Mouse (Mus musculus): ENCODE measurements around the gene Gm16253. TPM values are rescaled to one million over a fixed set of nuclear protein-coding genes. Genes with fewer than 3 reads are reported as not detected.

Gene Gm16253
- 1.1 and 2.1 TPM in 2 replicates for polyA plus RNA-seq (2015; fragmentation: Nextera tagmentation; extraction: Ambion mirVana)

DNA sequence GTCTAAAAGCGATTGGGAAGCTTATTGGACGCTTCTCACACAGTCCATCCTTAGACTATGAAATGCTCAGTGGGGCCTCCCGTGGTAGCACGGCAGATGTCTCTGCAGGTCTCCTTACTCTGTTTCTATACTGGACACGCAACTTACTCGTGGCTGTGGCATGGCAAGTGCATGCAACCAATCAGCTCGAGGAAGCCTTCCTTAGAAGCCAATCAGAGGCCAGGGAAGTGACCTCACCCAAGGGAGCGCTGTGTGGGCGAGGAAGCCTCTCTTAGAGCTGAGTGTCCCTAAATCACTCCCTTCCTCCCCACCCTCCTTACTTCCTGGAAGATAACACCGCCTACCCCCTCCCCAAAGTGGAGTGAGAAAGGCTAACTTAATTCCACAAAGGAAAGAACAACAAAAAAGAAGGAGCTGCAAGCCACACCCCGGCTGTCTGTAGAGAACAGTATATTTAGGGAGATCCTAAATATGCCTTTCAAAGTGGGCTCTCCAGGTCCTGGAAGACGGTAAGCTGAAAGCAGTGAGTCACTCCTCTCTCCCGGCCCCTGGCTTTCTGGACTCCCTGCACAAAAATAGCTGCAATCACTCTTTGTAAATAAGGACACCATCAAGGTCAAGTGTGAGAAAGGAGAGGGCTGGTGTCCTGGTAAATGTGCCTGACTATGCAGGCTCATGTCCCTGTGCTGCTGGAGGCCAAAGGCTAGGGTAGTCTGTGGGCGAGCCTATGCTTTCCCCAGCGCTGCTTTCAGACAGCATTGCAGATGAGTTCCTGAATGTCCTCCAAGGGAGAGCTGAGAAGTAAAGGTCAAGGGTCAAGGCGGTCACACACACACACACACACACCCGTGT, at the start of gene Gm16253:
TSS of gene Gm16253 (plus strand) at position 295 of the 852 bp plus-strand sequence.
- ATAC-seq (replicated peaks), result peak; percentile 87
- H3K27me3 ChIP-seq (replicated peaks), result no peaks in the 10 kb centered on the region
- H3K9ac ChIP-seq, result no peak within 1 kb of the TSS
- H3K4me2 ChIP-seq, result peak within 1 kb of the TSS; percentile 29
- WGBS, result 29% methylated on average over 17 of the region's 17 CpGs
- peak within 1 kb of the TSS; percentile 53 for H3K27ac ChIP-seq
- H3K9me3 ChIP-seq, result no peaks in the 10 kb centered on the region
- no peaks in the 10 kb centered on the region for H3K36me3 ChIP-seq (replicated peaks)
- peaks cover 21% of the 10 kb centered on the region for H3K4me1 ChIP-seq
- H3K4me3 ChIP-seq, result peak within 1 kb of the TSS; percentile 4

DNA sequence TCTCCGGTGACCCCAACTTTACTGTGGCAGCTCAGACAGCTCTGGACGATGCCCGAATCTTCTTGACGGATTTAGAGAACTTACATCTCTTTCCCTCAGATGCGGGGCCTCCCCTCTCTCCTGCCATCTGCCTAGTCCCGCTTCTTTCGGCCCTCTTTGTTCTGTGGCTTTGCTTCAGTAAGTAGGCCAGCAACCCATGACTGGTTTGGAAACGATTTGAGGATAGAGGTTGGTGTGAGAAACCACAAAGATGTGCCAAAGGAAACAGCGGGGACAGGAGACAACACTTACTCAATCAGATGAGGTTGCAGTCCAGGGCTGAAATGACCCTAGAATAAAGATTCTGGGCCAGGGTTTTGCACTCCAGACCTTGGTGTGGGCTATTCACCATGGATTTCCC, 48.3 kb upstream of the Gm16253 start:
- no peak overlapping the region for H3K27ac ChIP-seq
- no peaks in the 10 kb centered on the region for H3K36me3 ChIP-seq (replicated peaks)
- 35% methylated on average over 9 of the region's 9 CpGs for WGBS
- H3K9me3 ChIP-seq, result no peaks in the 10 kb centered on the region
- no peak overlapping the region for H3K9ac ChIP-seq
- H3K27me3 ChIP-seq (replicated peaks), result peaks cover 30% of the 10 kb centered on the region
- H3K4me2 ChIP-seq, result 0 out of 2 replicates have a peak overlapping the region, but pooled peaks have one; percentile 7
- H3K4me1 ChIP-seq, result peaks cover 12% of the 10 kb centered on the region
- no peak overlapping the region for H3K4me3 ChIP-seq
- no peak for ATAC-seq (replicated peaks)

DNA sequence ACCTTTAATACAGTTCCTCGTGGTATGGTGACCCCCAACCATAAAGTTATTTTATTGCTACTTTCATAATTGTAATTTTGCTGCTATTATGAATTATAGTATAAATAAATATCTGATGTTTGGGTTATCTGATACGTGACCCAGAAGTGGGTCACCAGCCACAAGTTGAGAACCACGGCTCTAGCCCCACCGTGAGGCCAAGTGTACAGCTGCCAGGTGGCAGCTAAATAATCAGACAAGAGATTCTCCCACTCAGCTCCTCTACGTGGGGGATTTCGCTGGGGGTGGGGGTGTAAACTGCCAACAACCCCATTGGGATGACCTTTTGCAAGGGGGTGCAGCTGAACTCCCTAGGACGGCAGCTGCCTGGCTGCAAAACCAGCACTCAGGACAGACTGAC, 44.7 kb upstream of the Gm16253 start:
- H3K4me2 ChIP-seq, result no peak overlapping the region
- H3K4me1 ChIP-seq, result peaks cover 7% of the 10 kb centered on the region
- H3K27me3 ChIP-seq (replicated peaks), result peaks cover 19% of the 10 kb centered on the region; the same call in 1 of the 2 replicates
- 69% methylated on average over 7 of the region's 7 CpGs for WGBS
- no peaks in the 10 kb centered on the region for H3K36me3 ChIP-seq (replicated peaks)
- no peak overlapping the region for H3K9ac ChIP-seq
- no peak overlapping the region for H3K27ac ChIP-seq
- H3K4me3 ChIP-seq, result no peak overlapping the region
- ATAC-seq (replicated peaks), result no peak
- H3K9me3 ChIP-seq, result no peaks in the 10 kb centered on the region

DNA sequence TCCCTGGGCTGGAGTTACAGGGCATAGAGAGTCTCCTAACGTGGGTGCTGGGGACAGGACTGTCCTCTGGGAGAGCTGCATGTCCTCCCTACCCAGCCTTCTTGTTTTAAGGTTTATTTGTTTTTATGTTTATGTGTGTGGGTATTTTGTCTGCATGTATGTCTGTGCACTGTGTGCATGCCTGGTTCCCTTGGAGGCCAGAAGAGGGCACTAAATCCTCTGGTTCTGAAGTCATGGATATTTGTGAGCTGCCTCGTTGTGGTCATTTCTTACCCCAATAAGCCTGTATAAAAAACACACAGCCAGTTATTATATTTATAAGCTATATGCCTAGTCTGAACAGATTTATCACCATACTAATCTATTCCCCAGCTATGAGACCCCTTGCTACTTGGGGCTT, 42.5 kb upstream of the Gm16253 start:
- Histone ChIP-seq H3K27me3 (replicated peaks) (0 out of 2 replicates have a peak, but pooled peaks cover under 1% of the 10 kb centered on the region), H3K4me2 (no peak overlapping the region), H3K9me3 (no peaks in the 10 kb centered on the region), H3K27ac (no peak overlapping the region), H3K9ac (no peak overlapping the region), H3K4me1 (no peaks in the 10 kb centered on the region), H3K4me3 (no peak overlapping the region), H3K36me3 (replicated peaks) (no peaks in the 10 kb centered on the region)
- no peak for ATAC-seq (replicated peaks)
- 57% methylated on average over 2 of the region's 2 CpGs for WGBS

DNA sequence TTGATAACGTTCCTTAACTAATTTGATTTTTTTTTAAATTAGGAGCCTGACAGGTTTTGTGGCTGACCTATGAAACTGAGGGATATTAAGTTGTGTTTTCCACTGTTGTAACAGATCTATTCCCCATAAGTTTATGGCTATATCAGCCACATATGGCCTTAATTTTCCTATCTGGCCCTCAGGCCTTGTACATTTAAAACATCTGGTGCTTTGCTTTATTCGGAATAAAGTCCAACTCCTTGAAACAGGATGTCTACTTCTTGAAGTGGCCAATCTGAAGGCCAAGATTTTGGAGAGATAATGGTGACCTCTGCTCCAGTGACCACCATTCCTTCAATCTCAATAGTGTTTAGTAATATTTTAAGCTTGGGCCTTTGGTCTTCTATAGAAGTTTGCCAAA, 37.5 kb upstream of the Gm16253 start:
- no peak for ATAC-seq (replicated peaks)
- no peak overlapping the region for H3K4me3 ChIP-seq
- no peaks in the 10 kb centered on the region for H3K36me3 ChIP-seq (replicated peaks)
- WGBS, result 85% methylated on average over 2 of the region's 2 CpGs
- H3K9me3 ChIP-seq, result no peaks in the 10 kb centered on the region
- no peak overlapping the region for H3K9ac ChIP-seq
- H3K4me2 ChIP-seq, result no peak overlapping the region
- H3K27ac ChIP-seq, result no peak overlapping the region
- peaks cover 4% of the 10 kb centered on the region; the same call in 1 of the 2 replicates for H3K4me1 ChIP-seq
- 0 out of 2 replicates have a peak, but pooled peaks cover 5% of the 10 kb centered on the region for H3K27me3 ChIP-seq (replicated peaks)

DNA sequence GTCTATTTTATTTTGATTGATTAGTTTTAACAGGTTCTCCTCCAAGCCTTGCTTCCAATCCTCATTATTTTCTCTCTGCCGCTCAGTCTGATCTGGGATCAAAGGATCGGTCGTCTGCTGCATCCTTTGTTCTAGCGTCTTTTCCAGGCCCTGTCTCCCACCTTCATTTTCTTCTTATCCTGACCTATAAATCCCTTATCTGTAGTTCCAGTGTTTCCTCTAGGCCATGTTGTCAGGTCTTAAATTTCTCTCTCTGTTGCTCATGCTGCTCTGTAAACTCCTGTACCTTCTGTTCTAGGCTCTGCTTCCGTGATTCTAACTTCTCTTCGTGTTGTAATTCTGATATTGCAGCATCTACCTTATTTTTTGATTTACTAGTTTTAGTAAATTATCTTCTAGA, 36.0 kb upstream of the Gm16253 start:
- Histone ChIP-seq H3K36me3 (replicated peaks) (no peaks in the 10 kb centered on the region), H3K4me3 (no peak overlapping the region), H3K4me1 (peaks cover 4% of the 10 kb centered on the region; the same call in 1 of the 2 replicates), H3K27ac (no peak overlapping the region), H3K9me3 (no peaks in the 10 kb centered on the region), H3K27me3 (replicated peaks) (0 out of 2 replicates have a peak, but pooled peaks cover 5% of the 10 kb centered on the region), H3K9ac (0 out of 2 replicates have a peak overlapping the region, but pooled peaks have one; percentile 12), H3K4me2 (no peak overlapping the region)
- 23% methylated on average over 6 of the region's 6 CpGs for WGBS
- no peak for ATAC-seq (replicated peaks)

DNA sequence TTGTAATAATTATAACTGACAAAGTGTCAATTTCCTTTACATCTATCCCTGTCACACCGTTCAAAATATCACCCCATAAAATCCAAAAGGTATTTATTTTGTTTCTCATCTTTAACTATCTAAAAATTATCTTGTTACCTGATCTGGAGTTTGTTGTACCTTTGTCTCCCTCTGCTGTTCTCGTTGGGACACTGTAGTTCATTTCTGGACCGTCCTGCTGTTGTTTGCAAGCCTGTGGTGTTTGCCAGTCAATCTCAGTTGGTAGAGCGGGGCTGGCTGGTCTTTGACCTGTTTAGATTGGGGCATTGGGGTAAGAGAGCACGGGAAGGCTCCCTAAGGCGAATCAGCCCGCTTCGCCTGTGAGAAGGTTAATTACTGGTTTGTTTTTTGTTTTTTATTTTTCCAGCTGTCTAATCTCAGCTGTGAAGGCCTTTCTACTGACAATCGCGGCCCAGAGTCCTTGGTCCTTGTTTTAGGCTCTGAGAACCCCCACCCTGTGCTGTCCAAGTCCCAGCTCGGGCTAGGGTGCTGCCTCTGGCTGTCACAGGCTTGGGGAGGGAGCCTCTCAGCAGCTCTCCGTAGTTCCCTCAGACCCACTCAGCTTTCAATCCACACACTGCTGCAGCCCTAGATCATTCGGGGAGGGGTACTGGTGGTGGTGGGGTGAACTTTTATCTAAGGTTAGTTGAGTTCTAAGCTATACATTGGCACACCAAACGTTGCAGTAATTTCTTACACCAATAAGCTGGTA, 35.3 kb upstream of the Gm16253 start:
- ATAC-seq (replicated peaks), result 0 out of 2 replicates have a peak, but pooled peaks have one; percentile 24
- 0 out of 2 replicates have a peak, but pooled peaks cover 7% of the 10 kb centered on the region for H3K27me3 ChIP-seq (replicated peaks)
- WGBS, result 19% methylated on average over 14 of the region's 14 CpGs
- no peaks in the 10 kb centered on the region for H3K9me3 ChIP-seq
- H3K4me3 ChIP-seq, result no peak overlapping the region
- no peak overlapping the region for H3K27ac ChIP-seq
- H3K9ac ChIP-seq, result 0 out of 2 replicates have a peak overlapping the region, but pooled peaks have one; percentile 6
- H3K4me1 ChIP-seq, result peaks cover 4% of the 10 kb centered on the region; the same call in 1 of the 2 replicates
- no peaks in the 10 kb centered on the region for H3K36me3 ChIP-seq (replicated peaks)
- no peak overlapping the region for H3K4me2 ChIP-seq

DNA sequence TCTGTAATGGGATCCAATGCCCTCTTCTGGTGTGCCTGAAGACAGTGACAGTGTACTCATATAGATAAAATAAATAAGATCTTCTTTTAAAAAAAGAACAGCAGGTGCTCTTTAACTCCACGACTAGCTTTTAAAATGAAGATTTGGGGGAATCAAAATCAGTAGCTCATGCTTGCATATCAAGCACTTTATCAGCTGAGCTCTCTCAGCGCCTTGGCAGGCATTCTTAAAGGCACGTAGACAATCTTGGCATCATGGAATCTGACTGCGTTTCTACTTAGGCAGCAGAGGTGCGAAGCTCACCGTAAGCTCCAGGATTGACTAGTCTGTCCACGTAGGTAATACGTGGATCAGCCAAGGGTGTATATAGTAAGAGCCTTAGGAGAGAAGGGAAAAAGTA, 34.2 kb upstream of the Gm16253 start:
- no peaks in the 10 kb centered on the region for H3K36me3 ChIP-seq (replicated peaks)
- H3K27me3 ChIP-seq (replicated peaks), result 0 out of 2 replicates have a peak, but pooled peaks cover 7% of the 10 kb centered on the region
- H3K4me2 ChIP-seq, result no peak overlapping the region
- H3K27ac ChIP-seq, result no peak overlapping the region
- H3K9me3 ChIP-seq, result no peaks in the 10 kb centered on the region
- 80% methylated on average over 8 of the region's 8 CpGs for WGBS
- no peak for ATAC-seq (replicated peaks)
- H3K4me3 ChIP-seq, result no peak overlapping the region
- no peak overlapping the region for H3K9ac ChIP-seq
- H3K4me1 ChIP-seq, result peaks cover 4% of the 10 kb centered on the region; the same call in 1 of the 2 replicates

DNA sequence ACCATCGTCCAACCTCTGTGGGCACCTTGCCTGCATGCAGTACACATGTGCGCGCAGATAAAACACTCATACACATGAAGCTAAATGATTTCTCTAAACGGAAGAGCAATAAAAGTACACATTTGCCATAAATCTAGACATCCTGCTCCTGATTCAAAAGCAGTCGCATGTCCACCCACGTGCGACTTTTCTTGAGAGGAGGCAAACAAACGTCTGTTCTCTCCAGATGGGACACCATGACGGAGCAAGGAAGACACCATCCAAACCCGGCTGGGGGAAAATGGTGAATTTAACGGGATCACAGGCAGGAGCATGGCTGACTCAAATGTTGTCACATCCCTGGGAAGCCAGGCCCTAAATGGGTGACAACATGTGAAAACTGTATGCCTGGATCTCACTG, 33.4 kb upstream of the Gm16253 start:
- no peak overlapping the region for H3K4me3 ChIP-seq
- H3K4me1 ChIP-seq, result peaks cover 6% of the 10 kb centered on the region; the same call in 1 of the 2 replicates
- no peak for ATAC-seq (replicated peaks)
- no peak overlapping the region for H3K9ac ChIP-seq
- 88% methylated on average over 11 of the region's 11 CpGs for WGBS
- H3K9me3 ChIP-seq, result no peaks in the 10 kb centered on the region
- no peak overlapping the region for H3K27ac ChIP-seq
- no peak overlapping the region for H3K4me2 ChIP-seq
- H3K27me3 ChIP-seq (replicated peaks), result 0 out of 2 replicates have a peak, but pooled peaks cover 7% of the 10 kb centered on the region
- no peaks in the 10 kb centered on the region for H3K36me3 ChIP-seq (replicated peaks)

DNA sequence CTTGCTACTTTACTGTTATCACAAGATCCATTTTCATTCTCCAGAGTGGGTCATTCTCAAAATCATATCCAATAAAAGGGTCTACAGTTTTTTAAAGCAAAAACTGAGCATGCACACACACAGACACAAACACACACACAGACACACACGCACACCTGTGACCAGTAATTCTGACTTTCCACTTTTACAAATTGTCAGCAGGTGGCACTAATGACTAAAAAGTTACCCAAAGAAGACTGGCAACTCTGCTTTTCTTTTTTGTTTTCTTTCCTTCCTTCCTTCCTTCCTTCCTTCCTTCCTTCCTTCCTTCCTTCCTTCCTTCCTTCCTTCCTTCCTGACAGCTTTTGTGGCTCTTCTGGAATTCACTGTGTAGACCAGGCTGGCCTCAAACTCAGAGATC, 31.2 kb upstream of the Gm16253 start:
- Histone ChIP-seq H3K27me3 (replicated peaks) (peaks cover 7% of the 10 kb centered on the region; the same call in 1 of the 2 replicates), H3K36me3 (replicated peaks) (no peaks in the 10 kb centered on the region), H3K4me2 (no peak overlapping the region), H3K9me3 (no peaks in the 10 kb centered on the region), H3K27ac (no peak overlapping the region), H3K9ac (no peak overlapping the region), H3K4me3 (no peak overlapping the region), H3K4me1 (peaks cover 6% of the 10 kb centered on the region; the same call in 1 of the 2 replicates)
- WGBS, result 27% methylated on average over 1 of the region's 1 CpGs
- ATAC-seq (replicated peaks), result no peak

DNA sequence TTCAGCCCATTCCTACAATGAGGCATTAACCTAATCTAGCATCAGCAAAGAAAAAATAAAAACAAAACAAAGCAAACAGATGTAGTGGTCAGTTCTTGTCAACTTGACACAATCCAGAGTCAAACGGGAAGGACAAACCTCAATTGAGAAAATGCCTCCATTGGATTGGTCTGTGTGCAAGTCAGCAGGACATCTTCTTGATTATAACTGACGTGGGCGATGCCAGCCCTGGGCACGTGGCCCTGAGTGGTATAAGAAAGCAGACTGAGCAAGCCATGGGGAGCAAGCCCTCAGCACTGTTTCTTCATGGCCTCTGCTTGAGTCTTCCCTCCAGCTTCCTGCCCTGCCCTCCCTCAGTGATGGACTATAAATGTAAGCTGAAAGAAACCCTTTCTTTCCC, 29.9 kb upstream of the Gm16253 start:
- H3K4me3 ChIP-seq, result no peak overlapping the region
- no peaks in the 10 kb centered on the region for H3K36me3 ChIP-seq (replicated peaks)
- WGBS, result 47% methylated on average over 4 of the region's 4 CpGs
- peaks cover 7% of the 10 kb centered on the region; the same call in 1 of the 2 replicates for H3K27me3 ChIP-seq (replicated peaks)
- H3K9me3 ChIP-seq, result no peaks in the 10 kb centered on the region
- H3K9ac ChIP-seq, result no peak overlapping the region
- H3K27ac ChIP-seq, result no peak overlapping the region
- ATAC-seq (replicated peaks), result no peak
- H3K4me2 ChIP-seq, result no peak overlapping the region
- H3K4me1 ChIP-seq, result 0 out of 2 replicates have a peak, but pooled peaks cover 2% of the 10 kb centered on the region

All from midbrain, embryonic 15.5 days (tissue).